Mouse (Mus musculus) heart, adult 8-10 months (tissue): ENCODE measurements at regions not wholly inside any gene's neighbourhood (a gene's known extent, or its start where the extent isn't known, plus 50 kb on each side); places are given as distances from the start of the nearest gene placed in this dataset.

Experiments
- DNase-seq: peaks from one replicate; pipeline ENCODE4 v3.0.0; 2022; ENCODE audit warnings: low spot score

GRCm38 (mm10) chr6:123930951-123931350, 77.7 kb upstream of the Vmn2r25 start:
- peak; percentile 15 for DNase-seq

DNA sequence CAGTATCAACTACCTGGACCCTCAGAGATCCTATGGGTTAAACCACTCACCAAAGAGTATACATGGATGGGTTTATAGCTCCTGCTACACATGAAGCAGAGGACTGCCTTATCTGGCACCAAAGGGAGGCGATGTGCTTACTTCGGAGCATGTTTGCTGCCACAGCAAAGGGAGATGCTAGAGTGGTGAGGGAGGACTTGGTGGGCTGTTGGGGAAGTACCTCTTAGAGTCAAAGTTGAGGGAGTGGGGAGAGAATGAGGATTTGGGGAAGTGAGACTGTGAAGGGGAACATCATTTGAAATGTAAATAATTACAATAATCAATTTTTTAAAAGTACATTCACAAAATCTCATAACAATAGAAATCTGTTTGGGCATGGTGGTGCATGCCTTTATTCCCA, 84.7 kb upstream of the Vmn2r25 start:
- DNase-seq, result no peak

GRCm38 (mm10) chr6:123961321-123961720, 63.0 kb upstream of the Vmn2r26 start:
- no peak for DNase-seq

DNA sequence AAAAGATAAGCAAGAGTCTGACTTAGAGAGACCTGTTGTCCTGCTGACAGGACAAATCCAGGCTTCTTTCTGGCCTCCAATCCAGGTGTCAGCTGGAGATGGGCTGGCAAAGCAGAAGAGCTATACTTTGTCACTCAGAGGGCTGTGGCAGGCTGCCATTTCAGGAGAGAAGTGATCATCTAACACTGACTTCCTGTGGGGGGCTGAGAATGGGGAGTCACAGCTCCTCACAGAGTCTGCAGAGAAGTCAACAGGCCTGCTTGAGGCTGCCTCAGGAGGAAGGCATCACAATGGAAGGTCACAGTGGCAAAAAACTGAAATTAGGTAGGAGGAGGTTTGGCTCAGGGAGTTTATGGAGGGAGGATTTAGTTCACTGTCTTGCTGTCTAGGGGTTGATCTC, 53.2 kb upstream of the Vmn2r26 start:
- DNase-seq, result no peak
